Mouse (Mus musculus): Measurements from ENCODE around the gene Cyp2c23. TPM values are rescaled to one million over a fixed set of nuclear protein-coding genes. Genes with fewer than 3 reads are reported as not detected.
A peak's percentile ranks its signal among the peaks of the same experiment; 100 is the strongest.

The Cyp2c23 gene
- total and polyA plus RNA-seq, 3 experiments = 0.35 to 1.7 (median 0.62) TPM

- DNase-seq = no peak
Measured at GRCm38 (mm10) chr19:43968436-43969026, 60.5 kb downstream of the Cyp2c23 start.

- DNase-seq = no peak
Measured at GRCm38 (mm10) chr19:43966481-43966880, 62.5 kb downstream of the Cyp2c23 start.

GRCm38 (mm10) chr19:43965496-43966085 is 63.4 kb downstream of the Cyp2c23 start:
- no peak for DNase-seq

- DNase-seq = no peak
Measured at GRCm38 (mm10) chr19:43962795-43963194, 66.2 kb downstream of the Cyp2c23 start.

- DNase-seq = no peak
Measured at GRCm38 (mm10) chr19:43961185-43961584, 67.8 kb downstream of the Cyp2c23 start.

- no peak for DNase-seq
Measured at GRCm38 (mm10) chr19:43960014-43960413, 69.0 kb downstream of the Cyp2c23 start.

- DNase-seq = peak; percentile 70
Measured at GRCm38 (mm10) chr19:43959162-43959561, 69.8 kb downstream of the Cyp2c23 start.

- no peak for DNase-seq
Measured at GRCm38 (mm10) chr19:43957881-43958280, 71.1 kb downstream of the Cyp2c23 start.

GRCm38 (mm10) chr19:43957402-43957801 is 71.6 kb downstream of the Cyp2c23 start:
- no peak for DNase-seq

- no peak for DNase-seq
Measured at GRCm38 (mm10) chr19:43955266-43955665, 73.7 kb downstream of the Cyp2c23 start.

Other genes with a start within 250 kb of the Cyp2c23 start
- 1 to 10 TPM in 1 of 2 experiments, under 1 TPM in 1; 0.17 to 1.0 TPM for gene Abcc2, start 247.0 kb downstream of the Cyp2c23 start, total RNA-seq (2021)
- gene Abcc2, start 247.0 kb downstream of the Cyp2c23 start, polyA plus RNA-seq (2012; rRNA removed) = 0.04 and 0.28 TPM in 2 replicates
- gene Dnmbp, start 89.0 kb downstream of the Cyp2c23 start, total RNA-seq (2021) = 10 to 100 TPM; 13.3 to 13.9 TPM
- 10.8 and 11.3 TPM in 2 replicates for gene Dnmbp, start 89.0 kb downstream of the Cyp2c23 start, polyA plus RNA-seq (2012; rRNA removed)
- under 1 TPM; 0.14 to 0.66 TPM for gene Cpn1, start 42.7 kb downstream of the Cyp2c23 start, total RNA-seq (2021)
- not detected in 2 replicates for gene Cpn1, start 42.7 kb downstream of the Cyp2c23 start, polyA plus RNA-seq (2012; rRNA removed)
- gene Erlin1, start 40.6 kb upstream of the Cyp2c23 start, total RNA-seq (2021) = 10 to 100 TPM; 17.7 to 25.2 TPM
- 2.0 and 2.2 TPM in 2 replicates for gene Erlin1, start 40.6 kb upstream of the Cyp2c23 start, polyA plus RNA-seq (2012; rRNA removed)
- 10 to 100 TPM; 48.7 to 78.2 TPM for gene Chuk, start 78.3 kb upstream of the Cyp2c23 start, total RNA-seq (2021)
- gene Chuk, start 78.3 kb upstream of the Cyp2c23 start, polyA plus RNA-seq (2012; rRNA removed) = 8.9 and 10.5 TPM in 2 replicates
- gene Cwf19l1, start 106.7 kb upstream of the Cyp2c23 start, total RNA-seq (2021) = 10 to 100 TPM; 16.5 to 25.4 TPM
- 3.3 and 6.2 TPM in 2 replicates for gene Cwf19l1, start 106.7 kb upstream of the Cyp2c23 start, polyA plus RNA-seq (2012; rRNA removed)
- 10 to 100 TPM; 21.1 to 23.9 TPM for gene Bloc1s2, start 117.2 kb upstream of the Cyp2c23 start, total RNA-seq (2021)
- 6.5 and 12.9 TPM in 2 replicates for gene Bloc1s2, start 117.2 kb upstream of the Cyp2c23 start, polyA plus RNA-seq (2012; rRNA removed)
- gene Pkd2l1, start 163.2 kb upstream of the Cyp2c23 start, total RNA-seq (2021) = not detected
- gene Pkd2l1, start 163.2 kb upstream of the Cyp2c23 start, polyA plus RNA-seq (2012; rRNA removed) = 0.02 TPM in 1 of 2 replicates, not detected in the other
- under 1 TPM in 1 of 2 experiments, not detected in 1; 0.09 TPM for gene Scd3, start 174.1 kb upstream of the Cyp2c23 start, total RNA-seq (2021)
- gene Scd3, start 174.1 kb upstream of the Cyp2c23 start, polyA plus RNA-seq (2012; rRNA removed) = 0.10 TPM in 1 of 2 replicates, not detected in the other